Mouse (Mus musculus): Measurements from ENCODE around the gene Col8a1.

DNA sequence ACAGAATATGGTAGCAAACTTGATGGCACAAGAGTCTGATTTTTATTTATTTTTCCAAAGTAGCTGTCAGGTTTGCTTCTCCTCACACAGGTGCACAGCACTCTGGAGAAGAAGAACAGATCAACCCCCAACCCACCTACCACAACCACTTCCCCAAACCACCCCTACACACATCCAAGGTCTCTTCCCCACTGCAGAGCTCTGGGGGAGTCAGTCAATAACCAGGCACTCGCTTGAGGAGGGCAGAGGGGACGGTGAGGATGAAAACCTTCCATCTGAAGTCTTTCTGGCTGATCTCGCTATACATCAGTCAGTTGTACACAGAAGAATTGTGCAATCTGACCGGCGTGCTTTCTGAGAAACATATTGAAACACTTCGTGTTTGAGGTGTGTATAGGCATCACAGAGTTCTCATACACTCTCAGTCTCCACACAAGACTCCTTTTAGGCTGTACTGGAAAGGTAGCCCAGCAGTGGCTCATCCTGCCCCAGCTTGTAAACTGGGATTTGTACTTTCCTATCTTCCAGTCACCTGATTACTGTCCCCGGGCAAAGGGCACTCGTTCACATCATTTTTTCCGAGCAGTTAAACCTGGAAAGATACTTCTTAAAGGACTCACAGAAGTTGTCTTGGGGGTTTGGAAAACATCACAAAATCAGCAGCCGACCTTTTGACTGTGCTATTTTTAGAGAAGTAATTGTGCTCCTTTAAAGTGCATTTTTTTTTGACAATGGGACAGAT lies 827 bp downstream of the Col8a1 start:
- no peak for TF ChIP-seq POLR2AphosphoS5 (IDR thresholded peaks at IDR 0.05; ENCODE audit: insufficient replicate concordance, low read depth, low read length)
- TF ChIP-seq CTCF (IDR thresholded peaks at IDR 0.05; ENCODE audit: low read depth, low read length) = no peak
- no peak for TF ChIP-seq GATA1 (IDR thresholded peaks at IDR 0.05; ENCODE audit: borderline replicate concordance, low read length)

All from G1E (cell line).